Mouse (Mus musculus) left cerebral cortex, postnatal 14 days (tissue): ENCODE measurements at regions not wholly inside any gene's neighbourhood (a gene's known extent, or its start where the extent isn't known, plus 50 kb on each side); places are given as distances from the start of the nearest gene placed in this dataset.
A peak's percentile ranks its signal among the peaks of the same experiment; 100 is the strongest.
"Not testable (repeated sequence)": the region's sequence is repeated elsewhere in the genome, so short reads cannot be mapped to it uniquely, and the experiment has no call there.

Experiments
- DNase-seq, 2 experiments: peaks; one replicate each; pipeline ENCODE4 v3.0.0; 2021 to 2022; ENCODE audit warnings: low spot score in 2 of 2, mixed read lengths in 1 of 2
- intact Hi-C: fragments of 180-260 bp; cut with DNase I; formaldehyde crosslinking; loops from one replicate; pipeline ENCODE4 v1.15.1; 2025

GRCm38 (mm10) chr1:152253906-152254305 is 132.6 kb downstream of the Tsen15 start:
- intact Hi-C loops = no loop called here
- no peak for DNase-seq

- intact Hi-C loops = no loop called here
- no peak for DNase-seq
These were observed 133.0 kb downstream of the Tsen15 start for GRCm38 (mm10) chr1:152253486-152253885.

GRCm38 (mm10) chr1:152252658-152253267 is 133.7 kb downstream of the Tsen15 start:
- no peak for DNase-seq
- intact Hi-C loops = no loop called here

- no peak for DNase-seq
- intact Hi-C loops = no loop called here
These were observed 145.5 kb downstream of the Tsen15 start for GRCm38 (mm10) chr1:152241026-152241425.

GRCm38 (mm10) chr1:152239376-152239775 is 147.1 kb downstream of the Tsen15 start:
- intact Hi-C loops = loop anchor here (10.0 kb wide), 1 partner anchor 125 kb away; no protein-coding TSS in a partner anchor
- DNase-seq = no peak

- DNase-seq = no peak
- intact Hi-C loops = loop anchor here (10.0 kb wide), 1 partner anchor 129 kb away; no protein-coding TSS in a partner anchor
These were observed 145.4 kb upstream of the 1700025G04Rik start for GRCm38 (mm10) chr1:152235212-152235792.

GRCm38 (mm10) chr1:152234716-152235115 is 144.8 kb upstream of the 1700025G04Rik start:
- peak in 1 of 2 experiments; percentile 49 for DNase-seq
- intact Hi-C loops = loop anchor here (10.0 kb wide), 1 partner anchor 130 kb away; no protein-coding TSS in a partner anchor

- peak; percentile 30 to 31 for DNase-seq
- intact Hi-C loops = loop anchor here (10.0 kb wide), 1 partner anchor 133 kb away; no protein-coding TSS in a partner anchor
These were observed 141.8 kb upstream of the 1700025G04Rik start for GRCm38 (mm10) chr1:152231717-152232202.

- intact Hi-C loops = loop anchor here (10.0 kb wide), 1 partner anchor 135 kb away; no protein-coding TSS in a partner anchor
- DNase-seq = no peak
These were observed 139.8 kb upstream of the 1700025G04Rik start for GRCm38 (mm10) chr1:152229709-152230108.

GRCm38 (mm10) chr1:152226049-152226448 is 136.1 kb upstream of the 1700025G04Rik start:
- intact Hi-C loops = no loop called here
- no peak for DNase-seq

GRCm38 (mm10) chr1:152223666-152224065 is 133.7 kb upstream of the 1700025G04Rik start:
- intact Hi-C loops = no loop called here
- DNase-seq = no peak

GRCm38 (mm10) chr1:152220804-152221565 is 131.1 kb upstream of the 1700025G04Rik start:
- intact Hi-C loops = no loop called here
- DNase-seq = peak in 1 of 2 experiments; percentile 44

- intact Hi-C loops, DNase-seq: not testable (repeated sequence)
These were observed 129.8 kb upstream of the 1700025G04Rik start for GRCm38 (mm10) chr1:152219752-152220151.

- no peak for DNase-seq
These were observed 127.5 kb upstream of the 1700025G04Rik start for GRCm38 (mm10) chr1:152217404-152217803.

GRCm38 (mm10) chr1:152214376-152214775 is 124.5 kb upstream of the 1700025G04Rik start:
- no peak for DNase-seq
- intact Hi-C loops = no loop called here

More at GRCm38 (mm10) chr1:152217404-152217803, 127.5 kb upstream of the 1700025G04Rik start:
- intact Hi-C loops = no loop called here

GRCm38 (mm10) chr1:152203187-152203586 is 113.3 kb upstream of the 1700025G04Rik start:
- intact Hi-C loops = no loop called here
- DNase-seq = no peak

- intact Hi-C loops = no loop called here
- no peak for DNase-seq
These were observed 98.8 kb upstream of the 1700025G04Rik start for GRCm38 (mm10) chr1:152188700-152189099.

- intact Hi-C loops = no loop called here
These were observed 95.0 kb upstream of the 1700025G04Rik start for GRCm38 (mm10) chr1:152184956-152185355.

GRCm38 (mm10) chr1:152176267-152176970 is 86.5 kb upstream of the 1700025G04Rik start:
- no peak for DNase-seq
- intact Hi-C loops = no loop called here

More at GRCm38 (mm10) chr1:152184956-152185355, 95.0 kb upstream of the 1700025G04Rik start:
- no peak for DNase-seq
